Mouse (Mus musculus) limb, embryonic 15.5 days (tissue): ENCODE measurements around the gene Hoxc10. TPM values are rescaled to one million over a fixed set of nuclear protein-coding genes. Genes with fewer than 3 reads are reported as not detected.

ENCODE experiments used
- ATAC-seq: fragments of 200-750 bp; cut with Nextera tagmentation; 2 replicates; pipeline ENCODE4 v1.8.0; 2017; ENCODE audit warnings: low read depth, moderate TSS enrichment; ENCODE audit not compliant: insufficient number of reproducible peaks, low FRiP score, low TSS enrichment
- H3K27ac ChIP-seq: fragments of 300-500 bp; sonication (generic); 2 replicates; pipeline ENCODE4 v1.5.1; 2015; ENCODE audit warnings: moderate library complexity, mild to moderate bottlenecking, inconsistent platforms
- H3K27me3 ChIP-seq: fragments of 300-500 bp; sonication (generic); 2 replicates; pipeline ENCODE4 v1.6.1; 2015; ENCODE audit warnings: inconsistent platforms
- H3K36me3 ChIP-seq: fragments of 300-500 bp; sonication (generic); 2 replicates; pipeline ENCODE4 v1.6.1; 2015; ENCODE audit warnings: inconsistent platforms
- H3K4me1 ChIP-seq: fragments of 300-500 bp; sonication (generic); 2 replicates; pipeline ENCODE4 v1.6.1; 2015; ENCODE audit warnings: inconsistent platforms
- H3K4me2 ChIP-seq: fragments of 300-500 bp; sonication (generic); 2 replicates; pipeline ENCODE4 v1.6.1; 2015; ENCODE audit warnings: mild to moderate bottlenecking, inconsistent platforms
- H3K4me3 ChIP-seq: fragments of 300-500 bp; sonication (generic); 2 replicates; pipeline ENCODE4 v1.5.1; 2015; ENCODE audit warnings: mild to moderate bottlenecking, inconsistent platforms
- H3K9ac ChIP-seq: fragments of 300-500 bp; sonication (generic); 2 replicates; pipeline ENCODE4 v1.6.1; 2015; ENCODE audit warnings: inconsistent platforms
- H3K9me3 ChIP-seq: fragments of 300-500 bp; sonication (generic); 2 replicates; pipeline ENCODE4 v1.6.1; 2016; ENCODE audit warnings: inconsistent platforms
- whole genome bisulfite sequencing: fragments of 180-500 bp; shearing (Covaris S2); methylation state at CpG from one replicate; pipeline ENCODE4 v1.1.7; 2015; 5-methylcytosine and 5-hydroxymethylcytosine counted together
- polyA plus RNA-seq: library from polyadenylated mRNA; unstranded; fragments of >200 nt; fragmentation: Nextera tagmentation; extraction: Ambion mirVana; gene quantifications from 2 replicates; pipeline ENCODE4 v1.2.1, GENCODE M21; 2015

The Hoxc10 gene
- polyA plus RNA-seq, 1 experiment from 2014 or later, result 5.6 TPM

- Histone ChIP-seq H3K4me3 (no peak overlapping the region), H3K27me3 (peaks cover 93% of the 10 kb centered on the region), H3K4me2 (no peak overlapping the region), H3K36me3 (no peaks in the 10 kb centered on the region), H3K9me3 (no peaks in the 10 kb centered on the region), H3K27ac (no peak overlapping the region), H3K9ac (no peak overlapping the region), H3K4me1 (peaks cover 30% of the 10 kb centered on the region)
- no peak for ATAC-seq
- WGBS, result 18% methylated on average over 10 of the region's 10 CpGs
Measured at GRCm38 (mm10) chr15:102984521-102984920, 17.9 kb downstream of the Hoxc10 start.

- H3K4me3 ChIP-seq, result no peak overlapping the region
Measured at GRCm38 (mm10) chr15:102984925-102985324, 18.3 kb downstream of the Hoxc10 start.

GRCm38 (mm10) chr15:102987124-102987833, 20.7 kb downstream of the Hoxc10 start:
- no peak overlapping the region for H3K4me3 ChIP-seq
- peaks cover 91% of the 10 kb centered on the region for H3K27me3 ChIP-seq
- no peak overlapping the region for H3K27ac ChIP-seq
- H3K9me3 ChIP-seq, result no peaks in the 10 kb centered on the region
- no peak overlapping the region for H3K9ac ChIP-seq
- no peak overlapping the region for H3K4me2 ChIP-seq
- ATAC-seq, result no peak
- WGBS, result 11% methylated on average over 21 of the region's 21 CpGs
- H3K4me1 ChIP-seq, result peaks cover 21% of the 10 kb centered on the region
- H3K36me3 ChIP-seq, result no peaks in the 10 kb centered on the region

More at GRCm38 (mm10) chr15:102984925-102985324, 18.3 kb downstream of the Hoxc10 start:
- no peaks in the 10 kb centered on the region for H3K36me3 ChIP-seq
- no peak overlapping the region for H3K27ac ChIP-seq
- 38% methylated on average over 3 of the region's 3 CpGs for WGBS
- H3K9me3 ChIP-seq, result no peaks in the 10 kb centered on the region
- no peak overlapping the region for H3K4me2 ChIP-seq
- H3K4me1 ChIP-seq, result peaks cover 30% of the 10 kb centered on the region
- H3K27me3 ChIP-seq, result peaks cover 93% of the 10 kb centered on the region
- ATAC-seq, result no peak
- no peak overlapping the region for H3K9ac ChIP-seq

- H3K4me2 ChIP-seq, result no peak overlapping the region
- peaks cover 92% of the 10 kb centered on the region for H3K27me3 ChIP-seq
- 49% methylated on average over 5 of the region's 5 CpGs for WGBS
- H3K36me3 ChIP-seq, result no peaks in the 10 kb centered on the region
- H3K4me1 ChIP-seq, result peaks cover 17% of the 10 kb centered on the region
- ATAC-seq, result no peak
- no peak overlapping the region for H3K4me3 ChIP-seq
- no peak overlapping the region for H3K9ac ChIP-seq
- H3K9me3 ChIP-seq, result no peaks in the 10 kb centered on the region
- H3K27ac ChIP-seq, result no peak overlapping the region
Measured at GRCm38 (mm10) chr15:102988078-102988477, 21.5 kb downstream of the Hoxc10 start.

GRCm38 (mm10) chr15:102990461-102991397, 24.1 kb downstream of the Hoxc10 start, which contains the start of gene Hoxc8:
Gene Hoxc8, plus strand, starts transcription at chr15:102990607.
- 3% methylated on average over 67 of the region's 69 CpGs for WGBS
- peak within 1 kb of the TSS; percentile 26; the same call in 1 of the 2 replicates for H3K9ac ChIP-seq
- peak within 1 kb of the TSS; percentile 63 for H3K4me2 ChIP-seq
- H3K4me3 ChIP-seq, result peak within 1 kb of the TSS; percentile 36
- peaks cover 16% of the 10 kb centered on the region for H3K4me1 ChIP-seq
- H3K9me3 ChIP-seq, result no peaks in the 10 kb centered on the region
- H3K27ac ChIP-seq, result no peak within 1 kb of the TSS
- H3K36me3 ChIP-seq, result no peaks in the 10 kb centered on the region
- H3K27me3 ChIP-seq, result peaks cover 89% of the 10 kb centered on the region
- ATAC-seq, result no peak

- no peak overlapping the region for H3K9ac ChIP-seq
- H3K4me2 ChIP-seq, result 0 out of 2 replicates have a peak overlapping the region, but pooled peaks have one; percentile 14
- no peak overlapping the region for H3K4me3 ChIP-seq
- H3K27ac ChIP-seq, result no peak overlapping the region
- H3K9me3 ChIP-seq, result no peaks in the 10 kb centered on the region
- ATAC-seq, result no peak
- peaks cover 89% of the 10 kb centered on the region for H3K27me3 ChIP-seq
- H3K36me3 ChIP-seq, result no peaks in the 10 kb centered on the region
- WGBS, result 19% methylated on average over 7 of the region's 7 CpGs
- H3K4me1 ChIP-seq, result peaks cover 16% of the 10 kb centered on the region
Measured at GRCm38 (mm10) chr15:102991782-102992181, 25.2 kb downstream of the Hoxc10 start.

GRCm38 (mm10) chr15:102992206-102992605, 25.6 kb downstream of the Hoxc10 start:
- H3K4me1 ChIP-seq, result peaks cover 14% of the 10 kb centered on the region
- H3K27ac ChIP-seq, result no peak overlapping the region
- no peaks in the 10 kb centered on the region for H3K36me3 ChIP-seq
- no peak for ATAC-seq
- 16% methylated on average over 11 of the region's 11 CpGs for whole genome bisulfite sequencing
- H3K27me3 ChIP-seq, result peaks cover 88% of the 10 kb centered on the region
- no peak overlapping the region for H3K4me2 ChIP-seq
- H3K9ac ChIP-seq, result no peak overlapping the region
- H3K4me3 ChIP-seq, result no peak overlapping the region
- H3K9me3 ChIP-seq, result no peaks in the 10 kb centered on the region

GRCm38 (mm10) chr15:102992863-102993262, 26.3 kb downstream of the Hoxc10 start:
- no peak overlapping the region for H3K27ac ChIP-seq
- 11% methylated on average over 3 of the region's 3 CpGs for WGBS
- H3K27me3 ChIP-seq, result peaks cover 88% of the 10 kb centered on the region
- H3K9ac ChIP-seq, result no peak overlapping the region
- peaks cover 11% of the 10 kb centered on the region for H3K4me1 ChIP-seq
- no peak overlapping the region for H3K4me3 ChIP-seq
- H3K36me3 ChIP-seq, result no peaks in the 10 kb centered on the region
- H3K9me3 ChIP-seq, result no peaks in the 10 kb centered on the region
- no peak overlapping the region for H3K4me2 ChIP-seq
- no peak for ATAC-seq

GRCm38 (mm10) chr15:102996548-102996947, 30.0 kb downstream of the Hoxc10 start:
- no peak overlapping the region for H3K27ac ChIP-seq
- no peak overlapping the region for H3K4me2 ChIP-seq
- peaks cover 29% of the 10 kb centered on the region for H3K4me1 ChIP-seq
- H3K27me3 ChIP-seq, result peaks cover 90% of the 10 kb centered on the region
- no peaks in the 10 kb centered on the region for H3K36me3 ChIP-seq
- ATAC-seq, result no peak
- no peak overlapping the region for H3K4me3 ChIP-seq
- H3K9ac ChIP-seq, result no peak overlapping the region
- no peaks in the 10 kb centered on the region for H3K9me3 ChIP-seq
- 16% methylated on average over 9 of the region's 9 CpGs for WGBS

GRCm38 (mm10) chr15:102997431-102997830, 30.8 kb downstream of the Hoxc10 start:
- Histone ChIP-seq H3K9me3 (no peaks in the 10 kb centered on the region), H3K27ac (no peak overlapping the region), H3K27me3 (peaks cover 90% of the 10 kb centered on the region), H3K4me1 (peaks cover 29% of the 10 kb centered on the region), H3K36me3 (no peaks in the 10 kb centered on the region), H3K4me3 (peak overlapping the region; percentile 47; the same call in 1 of the 2 replicates), H3K4me2 (peak overlapping the region; percentile 81), H3K9ac (no peak overlapping the region)
- no peak for ATAC-seq
- 13% methylated on average over 3 of the region's 3 CpGs for WGBS

GRCm38 (mm10) chr15:102997939-102998355, 31.4 kb downstream of the Hoxc10 start, which contains the start of gene Hoxc6:
Gene Hoxc6, plus strand, starts transcription at chr15:102998257.
- Histone ChIP-seq H3K4me1 (peaks cover 29% of the 10 kb centered on the region), H3K27ac (peak within 1 kb of the TSS; percentile 79), H3K9me3 (no peaks in the 10 kb centered on the region), H3K27me3 (peaks cover 90% of the 10 kb centered on the region), H3K4me3 (peak within 1 kb of the TSS; percentile 47), H3K36me3 (no peaks in the 10 kb centered on the region), H3K9ac (peak within 1 kb of the TSS; percentile 39; the same call in 1 of the 2 replicates), H3K4me2 (peak within 1 kb of the TSS; percentile 81)
- 1% methylated on average over 19 of the region's 19 CpGs for WGBS
- no peak for ATAC-seq
